Mouse (Mus musculus) liver (tissue): Measurements from ENCODE around the gene Zfp710.
A peak's percentile ranks its signal among the peaks of the same experiment; 100 is the strongest.
"Not testable (repeated sequence)": the region's sequence is repeated elsewhere in the genome, so short reads cannot be mapped to it uniquely, and the experiment has no call there.

Experiments used
- DNase-seq: peaks from one replicate; pipeline ENCODE4 v3.0.0-alpha.2; 2020; ENCODE audit warnings: mixed read lengths

Zfp710 gene

GRCm38 (mm10) chr7:80024521-80025390 is at the start of gene Zfp710:
Gene Zfp710, plus strand, starts transcription at chr7:80024814.
- DNase-seq = peak; percentile 79

- no peak for DNase-seq
These were observed 49.3 kb upstream of the Zfp710 start for GRCm38 (mm10) chr7:79975316-79975715.

- DNase-seq = no peak
These were observed 37.9 kb upstream of the Zfp710 start for GRCm38 (mm10) chr7:79986717-79987116.

GRCm38 (mm10) chr7:79987745-79988144 is 36.9 kb upstream of the Zfp710 start:
- no peak for DNase-seq

- not testable (repeated sequence) for DNase-seq
These were observed 36.1 kb upstream of the Zfp710 start for GRCm38 (mm10) chr7:79988466-79988865.

- DNase-seq = peak; percentile 31
These were observed 30.1 kb upstream of the Zfp710 start for GRCm38 (mm10) chr7:79994476-79994875.

- DNase-seq = no peak
These were observed 26.9 kb upstream of the Zfp710 start for GRCm38 (mm10) chr7:79997761-79998160.

- no peak for DNase-seq
These were observed 22.1 kb upstream of the Zfp710 start for GRCm38 (mm10) chr7:80002353-80003055.

- DNase-seq = no peak
These were observed 19.6 kb upstream of the Zfp710 start for GRCm38 (mm10) chr7:80004776-80005554.

GRCm38 (mm10) chr7:80010680-80011079 is 13.9 kb upstream of the Zfp710 start:
- no peak for DNase-seq

- peak; percentile 67 for DNase-seq
These were observed 13.1 kb upstream of the Zfp710 start for GRCm38 (mm10) chr7:80011470-80011869.

- no peak for DNase-seq
These were observed 10.6 kb upstream of the Zfp710 start for GRCm38 (mm10) chr7:80013884-80014550.

- DNase-seq = no peak
These were observed 9.5 kb upstream of the Zfp710 start for GRCm38 (mm10) chr7:80014826-80015755.

GRCm38 (mm10) chr7:80018506-80019452 is 5.8 kb upstream of the Zfp710 start:
- DNase-seq = no peak

GRCm38 (mm10) chr7:80023621-80024435 is 786 bp upstream of the Zfp710 start:
- no peak for DNase-seq

GRCm38 (mm10) chr7:80025391-80026117 is 940 bp downstream of the Zfp710 start:
- no peak for DNase-seq

GRCm38 (mm10) chr7:80026118-80026989 is 1.7 kb downstream of the Zfp710 start:
- peak; percentile 48 for DNase-seq
